Mouse (Mus musculus) T-cell, adult 2 months (primary cell): ENCODE results near the gene Sptbn2.
"Not testable (repeated sequence)": the region's sequence is repeated elsewhere in the genome, so short reads cannot be mapped to it uniquely, and the experiment has no call there.

Experiments
- DNase-seq: peaks from one replicate; pipeline ENCODE4 v3.0.0; 2022; ENCODE audit warnings: low spot score

Gene Sptbn2

GRCm38 (mm10) chr19:4729186-4729585 lies 18.2 kb downstream of the Sptbn2 start:
- DNase-seq: no peak

- no peak for DNase-seq
Observed at GRCm38 (mm10) chr19:4733052-4733451, 22.1 kb downstream of the Sptbn2 start.

- no peak for DNase-seq
Observed at GRCm38 (mm10) chr19:4737866-4738265, 26.9 kb downstream of the Sptbn2 start.

- no peak for DNase-seq
Observed at GRCm38 (mm10) chr19:4739053-4739452, 28.1 kb downstream of the Sptbn2 start.

GRCm38 (mm10) chr19:4739762-4740161 lies 28.8 kb downstream of the Sptbn2 start:
- no peak for DNase-seq

- DNase-seq: no peak
Observed at GRCm38 (mm10) chr19:4741482-4741881, 30.5 kb downstream of the Sptbn2 start.

GRCm38 (mm10) chr19:4742229-4742628 lies 31.3 kb downstream of the Sptbn2 start:
- DNase-seq: no peak

- DNase-seq: no peak
Observed at GRCm38 (mm10) chr19:4743524-4743923, 32.6 kb downstream of the Sptbn2 start.

GRCm38 (mm10) chr19:4744026-4744425 lies 33.1 kb downstream of the Sptbn2 start:
- no peak for DNase-seq

- DNase-seq: no peak
Observed at GRCm38 (mm10) chr19:4745057-4745456, 34.1 kb downstream of the Sptbn2 start.

- DNase-seq: no peak
Observed at GRCm38 (mm10) chr19:4745681-4746080, 34.7 kb downstream of the Sptbn2 start.

GRCm38 (mm10) chr19:4746611-4747010 lies 35.6 kb downstream of the Sptbn2 start:
- no peak for DNase-seq

- no peak for DNase-seq
Observed at GRCm38 (mm10) chr19:4747631-4748312, 36.8 kb downstream of the Sptbn2 start.

GRCm38 (mm10) chr19:4748493-4748892 lies 37.5 kb downstream of the Sptbn2 start:
- DNase-seq: no peak

- no peak for DNase-seq
Observed at GRCm38 (mm10) chr19:4749975-4750374, 39.0 kb downstream of the Sptbn2 start.

GRCm38 (mm10) chr19:4755565-4756192 lies 44.7 kb downstream of the Sptbn2 start:
- peak; percentile 88 for DNase-seq

GRCm38 (mm10) chr19:4756193-4756911 lies 45.4 kb downstream of the Sptbn2 start, which contains the start of gene Rbm4b:
Gene Rbm4b, plus strand, starts transcription at chr19:4756497.
- DNase-seq: peak; percentile 95

GRCm38 (mm10) chr19:4756921-4757320 lies 46.0 kb downstream of the Sptbn2 start:
- DNase-seq: no peak

GRCm38 (mm10) chr19:4760544-4760943 lies 49.6 kb downstream of the Sptbn2 start:
- not testable (repeated sequence) for DNase-seq

GRCm38 (mm10) chr19:4762876-4763275 lies 51.9 kb downstream of the Sptbn2 start:
- peak; percentile 10 for DNase-seq

GRCm38 (mm10) chr19:4767507-4768148 lies 56.7 kb downstream of the Sptbn2 start:
- no peak for DNase-seq

- no peak for DNase-seq
Observed at GRCm38 (mm10) chr19:4772785-4773184, 61.8 kb downstream of the Sptbn2 start.

- DNase-seq: no peak
Observed at GRCm38 (mm10) chr19:4782891-4783290, 71.9 kb downstream of the Sptbn2 start.
